Mouse (Mus musculus): ENCODE results near the gene Ptger4.

Gene Ptger4

GRCm38 (mm10) chr15:5173217-5173820 is 70.7 kb downstream of the Ptger4 start:
- in situ Hi-C loops (cut with MseI, MboI) = no loop called here

GRCm38 (mm10) chr15:5165121-5165773 is 78.7 kb downstream of the Ptger4 start:
- in situ Hi-C loops (cut with MseI, MboI) = no loop called here

- in situ Hi-C loops (cut with MseI, MboI) = no loop called here
Observed at GRCm38 (mm10) chr15:5158827-5159226, 85.2 kb downstream of the Ptger4 start.

- in situ Hi-C loops (cut with MseI, MboI) = no loop called here
Observed at GRCm38 (mm10) chr15:5157386-5157785, 86.6 kb downstream of the Ptger4 start.

Measured in mouse trophoblast stem cell (cell line).